Mouse (Mus musculus) stomach, embryonic 15.5 days (tissue): ENCODE data around the gene Hdac5. TPM values are rescaled to one million over a fixed set of nuclear protein-coding genes. Genes with fewer than 3 reads are reported as not detected.

ENCODE experiments used
- ATAC-seq: fragments of 200-750 bp; cut with Nextera tagmentation; 2 replicates; pipeline ENCODE4 v1.8.0; 2017; ENCODE audit warnings: low read depth, moderate number of reproducible peaks, moderate TSS enrichment; ENCODE audit not compliant: insufficient read depth, low FRiP score
- H3K27ac ChIP-seq: fragments of 300-500 bp; sonication (generic); 2 replicates; pipeline ENCODE4 v1.5.1; 2015; ENCODE audit warnings: mild to moderate bottlenecking, inconsistent platforms
- H3K27me3 ChIP-seq: fragments of 300-500 bp; sonication (generic); replicated peaks from 2 replicates; pipeline ENCODE4 v1.6.1; 2015; ENCODE audit warnings: inconsistent platforms
- H3K36me3 ChIP-seq: fragments of 300-500 bp; sonication (generic); 2 replicates; pipeline ENCODE4 v1.6.1; 2015; ENCODE audit warnings: inconsistent platforms
- H3K4me1 ChIP-seq: fragments of 300-500 bp; sonication (generic); 2 replicates; pipeline ENCODE4 v1.6.1; 2015; ENCODE audit warnings: inconsistent platforms
- H3K4me2 ChIP-seq: fragments of 300-500 bp; sonication (generic); 2 replicates; pipeline ENCODE4 v1.6.1; 2015; ENCODE audit warnings: mild to moderate bottlenecking, inconsistent platforms
- H3K4me3 ChIP-seq: fragments of 300-500 bp; sonication (generic); replicated peaks from 2 replicates; pipeline ENCODE4 v1.5.1; 2015; ENCODE audit warnings: inconsistent platforms
- H3K9ac ChIP-seq: fragments of 300-500 bp; sonication (generic); 2 replicates; pipeline ENCODE4 v1.6.1; 2015; ENCODE audit warnings: inconsistent platforms
- H3K9me3 ChIP-seq: fragments of 300-500 bp; sonication (generic); 2 replicates; pipeline ENCODE4 v1.6.1; 2016; ENCODE audit warnings: inconsistent platforms
- WGBS: fragments of 180-500 bp; shearing (Covaris S2); methylation state at CpG from one replicate; pipeline ENCODE4 v1.1.7; 2015; 5-methylcytosine and 5-hydroxymethylcytosine counted together
- polyA plus RNA-seq: library from polyadenylated mRNA; unstranded; fragments of >200 nt; fragmentation: Nextera tagmentation; extraction: Ambion mirVana; gene quantifications from 2 replicates; pipeline ENCODE4 v1.2.1, GENCODE M21; 2015

The Hdac5 gene
- polyA plus RNA-seq, 1 experiment from 2014 or later = 68.7 TPM

DNA sequence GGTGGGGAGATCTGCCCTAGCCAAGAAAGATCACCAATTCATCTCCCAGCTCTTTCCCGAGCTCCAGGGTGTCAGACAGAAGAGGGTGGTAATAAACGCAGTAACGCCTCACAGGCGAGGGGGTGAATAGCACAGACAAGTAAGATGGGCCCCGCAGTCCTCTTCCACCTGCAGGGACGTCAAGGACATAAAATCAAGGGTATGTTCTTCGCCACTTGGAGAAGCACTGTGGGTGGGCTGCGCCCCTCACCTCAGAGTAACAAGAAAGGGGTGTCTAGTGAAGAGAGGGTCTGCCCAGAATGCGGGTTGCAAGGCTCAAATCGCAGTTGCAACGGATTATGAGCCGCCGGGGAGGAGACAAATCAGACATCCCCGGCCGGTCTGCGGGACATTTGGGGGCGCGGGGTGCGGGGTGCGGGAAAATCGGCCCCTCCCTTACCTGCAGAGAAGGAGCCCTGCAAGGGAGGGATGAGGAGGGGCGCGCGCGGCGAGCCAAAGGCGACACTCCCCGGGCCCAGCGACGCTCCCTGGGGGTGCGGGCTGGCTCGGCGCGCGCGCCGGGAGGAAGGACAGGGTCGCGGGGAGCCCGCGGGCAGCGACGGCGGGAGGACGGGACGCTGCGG is 524 bp downstream of the Hdac5 start:
- WGBS = under 1% methylated on average over 29 of the region's 47 CpGs
- no peak for ATAC-seq

DNA sequence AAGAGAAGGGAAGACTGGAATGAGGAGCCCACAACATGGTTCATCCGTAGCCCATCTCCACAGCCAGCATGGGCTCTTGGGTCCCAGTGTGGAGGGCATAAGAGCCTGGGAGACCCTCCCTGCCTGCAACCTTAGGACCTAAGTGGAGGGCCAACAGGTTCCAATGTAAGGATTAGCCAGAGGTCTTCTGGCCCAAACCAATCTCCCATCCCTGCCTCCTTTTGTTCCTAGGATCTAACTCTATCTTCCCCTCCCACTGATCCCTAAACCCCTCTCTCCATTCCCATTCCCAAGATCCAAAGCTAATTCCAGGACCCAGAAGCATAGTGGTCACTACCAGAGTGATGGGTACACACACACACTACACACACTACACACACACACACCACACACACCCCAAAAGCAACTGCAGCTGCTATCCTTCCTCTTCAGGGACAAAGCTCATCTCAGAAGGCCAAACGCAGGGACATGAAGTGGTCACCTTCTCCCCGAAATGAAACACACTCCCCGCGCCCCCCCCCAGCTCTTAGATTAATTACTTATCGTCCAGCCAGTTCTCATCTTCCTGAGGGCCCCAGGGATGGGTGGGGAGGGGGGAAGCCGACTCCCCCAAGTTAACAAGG is 1.2 kb downstream of the Hdac5 start:
- Histone ChIP-seq H3K27ac (peak overlapping the region; percentile 87), H3K27me3 (no peaks in the 10 kb centered on the region), H3K4me3 (peak overlapping the region; percentile 75), H3K4me2 (peak overlapping the region; percentile 87), H3K9me3 (no peaks in the 10 kb centered on the region), H3K36me3 (no peaks in the 10 kb centered on the region), H3K9ac (peak overlapping the region; percentile 74; the same call in 1 of the 2 replicates), H3K4me1 (peaks cover 55% of the 10 kb centered on the region)
- 13% methylated on average over 7 of the region's 7 CpGs for WGBS
- no peak for ATAC-seq

More for the DNA sequence above, 524 bp downstream of the Hdac5 start:
- Histone ChIP-seq H3K27ac (peak overlapping the region; percentile 87), H3K4me2 (peak overlapping the region; percentile 87), H3K36me3 (no peaks in the 10 kb centered on the region), H3K27me3 (no peaks in the 10 kb centered on the region), H3K9ac (peak overlapping the region; percentile 74), H3K4me1 (peaks cover 49% of the 10 kb centered on the region), H3K4me3 (peak overlapping the region; percentile 75), H3K9me3 (no peaks in the 10 kb centered on the region)

DNA sequence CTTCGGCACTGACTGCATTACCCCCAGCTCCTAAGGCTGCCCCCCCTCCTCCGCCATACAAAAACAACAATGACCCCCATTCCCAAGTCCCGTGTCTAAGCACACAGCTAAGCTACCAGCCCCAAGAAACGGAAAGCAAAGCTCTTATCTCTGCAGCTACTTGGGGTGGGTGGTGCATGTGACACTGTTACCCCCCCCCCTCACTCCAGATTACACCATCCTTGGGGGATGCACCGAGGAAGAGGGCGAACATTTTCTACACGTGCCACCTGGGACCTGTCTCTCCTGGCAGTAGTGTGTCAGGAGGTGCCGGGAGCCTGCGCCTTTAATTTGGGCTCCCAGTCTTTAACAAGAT is 1.8 kb downstream of the Hdac5 start:
- WGBS = 24% methylated on average over 9 of the region's 9 CpGs
- no peak overlapping the region for H3K9ac ChIP-seq
- peak overlapping the region; percentile 87 for H3K27ac ChIP-seq
- no peak for ATAC-seq
- H3K9me3 ChIP-seq = no peaks in the 10 kb centered on the region
- peak overlapping the region; percentile 87 for H3K4me2 ChIP-seq
- H3K27me3 ChIP-seq = no peaks in the 10 kb centered on the region
- H3K36me3 ChIP-seq = no peaks in the 10 kb centered on the region; the same call in 1 of the 2 replicates
- H3K4me3 ChIP-seq = peak overlapping the region; percentile 75
- peaks cover 60% of the 10 kb centered on the region for H3K4me1 ChIP-seq

DNA sequence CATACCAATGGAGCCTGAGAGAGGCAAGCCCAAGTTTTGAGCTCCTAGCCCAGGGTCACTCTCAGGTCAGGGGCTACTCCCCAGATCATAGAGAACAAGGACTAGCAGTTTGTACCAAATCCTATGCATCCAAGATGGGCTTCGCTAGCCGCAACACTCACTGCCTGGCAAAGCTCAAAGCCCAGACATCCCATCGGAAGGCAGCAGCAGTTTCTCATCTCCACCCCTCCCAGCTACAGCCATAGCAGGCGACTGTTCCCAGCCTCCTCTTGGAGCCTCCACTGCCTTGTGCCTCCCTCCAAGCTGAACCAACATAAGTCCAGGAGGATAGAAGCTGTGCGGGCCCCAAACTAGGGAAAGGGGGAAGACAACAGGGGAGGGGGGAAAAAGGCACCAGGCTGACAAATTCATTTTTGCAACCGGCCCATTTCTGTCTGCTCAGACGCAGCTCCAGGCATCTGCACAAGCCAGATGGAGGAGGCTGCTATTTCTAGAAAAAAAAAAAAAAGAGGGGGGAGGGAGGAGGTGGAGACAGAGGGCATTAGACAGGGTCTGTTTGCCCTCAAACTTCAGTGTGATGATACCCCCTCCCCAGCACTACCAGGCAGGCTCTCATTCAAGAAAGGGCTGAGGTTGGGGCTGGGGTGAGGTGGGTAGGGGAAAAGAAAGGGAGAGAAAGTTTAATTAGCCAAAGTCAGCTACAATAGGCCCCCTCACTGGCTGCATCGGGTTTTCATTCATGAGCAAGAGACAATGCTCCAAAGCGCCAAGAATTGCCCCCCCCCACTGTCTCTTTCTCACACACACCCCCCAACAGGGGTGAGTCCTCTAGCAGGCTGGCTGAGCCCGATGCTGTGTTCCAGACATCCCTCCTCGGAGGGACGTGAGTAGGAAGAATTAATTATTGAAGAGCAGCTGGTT is 2.4 kb downstream of the Hdac5 start:
- Histone ChIP-seq H3K9ac (no peak overlapping the region), H3K4me3 (peak overlapping the region; percentile 75), H3K27me3 (no peaks in the 10 kb centered on the region), H3K9me3 (no peaks in the 10 kb centered on the region), H3K4me2 (peak overlapping the region; percentile 87), H3K27ac (peak overlapping the region; percentile 87), H3K4me1 (peaks cover 63% of the 10 kb centered on the region), H3K36me3 (no peaks in the 10 kb centered on the region; the same call in 1 of the 2 replicates)
- WGBS = 26% methylated on average over 12 of the region's 12 CpGs
- no peak for ATAC-seq

DNA sequence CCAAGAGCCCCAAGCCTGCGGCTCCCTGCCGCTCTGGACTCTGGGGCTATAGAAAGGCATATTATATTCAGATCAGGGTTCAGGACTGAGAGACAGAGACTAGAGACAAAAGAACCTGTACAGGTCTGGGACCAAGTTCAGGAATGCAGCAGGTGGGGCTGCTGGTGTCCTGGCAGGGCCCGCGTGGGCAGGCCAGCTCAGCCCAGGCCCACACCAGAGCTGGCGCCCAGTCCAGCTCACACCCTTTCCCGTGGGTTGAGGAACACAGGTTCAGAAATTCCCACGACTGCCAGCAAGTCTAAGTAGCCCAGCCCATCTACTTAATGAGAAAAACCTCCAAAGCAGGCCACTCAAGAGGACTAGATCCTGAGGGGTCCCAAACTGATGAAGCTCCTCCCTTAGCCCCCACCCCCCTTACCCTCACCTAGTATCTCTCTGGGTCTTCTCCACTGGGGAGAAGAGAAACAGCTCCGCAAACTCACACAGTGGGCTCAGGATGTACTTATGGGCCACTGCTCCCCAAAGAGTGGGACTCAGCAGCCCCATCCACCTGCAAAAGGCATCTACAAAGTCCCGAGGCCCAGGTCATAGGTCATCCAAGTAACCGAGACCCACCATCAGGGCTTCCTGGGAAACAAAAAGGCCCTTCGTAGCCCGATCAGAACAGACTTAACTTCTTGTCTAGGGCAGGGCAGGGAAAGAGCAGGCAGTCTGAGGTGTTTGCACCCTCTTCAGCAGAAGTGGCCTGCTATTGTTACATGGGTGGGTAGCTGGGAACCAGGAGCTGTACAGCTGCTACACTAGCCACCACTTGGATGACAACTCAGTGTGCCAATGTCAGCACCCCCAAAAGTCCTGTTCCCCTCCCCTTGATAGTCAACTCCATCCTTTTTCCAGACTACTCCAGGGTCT is 3.6 kb downstream of the Hdac5 start:
- WGBS = 69% methylated on average over 12 of the region's 12 CpGs

DNA sequence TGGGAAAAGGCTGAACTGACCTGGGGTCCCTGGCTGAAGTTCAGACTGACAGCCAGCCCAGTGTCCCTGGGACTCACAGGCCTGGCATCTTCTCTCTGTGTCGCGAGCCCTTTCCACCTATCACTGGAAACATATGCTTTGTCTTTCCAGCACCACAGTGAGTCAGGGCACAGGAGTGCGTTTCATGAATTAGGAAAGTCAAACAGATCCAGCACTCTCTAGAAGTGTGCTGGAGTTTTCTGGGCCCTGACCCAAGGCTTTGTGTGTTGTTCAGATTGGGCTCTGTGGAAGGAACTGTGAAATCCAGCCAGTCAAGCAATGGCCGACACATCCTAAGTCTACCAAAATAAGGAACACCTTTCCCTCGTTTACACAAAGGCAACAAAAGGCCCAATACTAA is 4.7 kb downstream of the Hdac5 start:
- H3K9me3 ChIP-seq = no peaks in the 10 kb centered on the region
- no peak overlapping the region for H3K9ac ChIP-seq
- 0 out of 2 replicates have a peak overlapping the region, but pooled peaks have one; percentile 28 for H3K27ac ChIP-seq
- no peak overlapping the region for H3K4me2 ChIP-seq
- 57% methylated on average over 5 of the region's 5 CpGs for WGBS
- H3K4me1 ChIP-seq = peaks cover 67% of the 10 kb centered on the region
- H3K4me3 ChIP-seq = no peak overlapping the region
- H3K36me3 ChIP-seq = no peaks in the 10 kb centered on the region; the same call in 1 of the 2 replicates
- ATAC-seq = no peak
- H3K27me3 ChIP-seq = no peaks in the 10 kb centered on the region

More for the DNA sequence above, 3.6 kb downstream of the Hdac5 start:
- no peak overlapping the region for H3K4me3 ChIP-seq
- H3K9me3 ChIP-seq = no peaks in the 10 kb centered on the region
- no peaks in the 10 kb centered on the region for H3K27me3 ChIP-seq
- H3K9ac ChIP-seq = no peak overlapping the region
- no peak for ATAC-seq
- H3K4me2 ChIP-seq = no peak overlapping the region
- no peaks in the 10 kb centered on the region; the same call in 1 of the 2 replicates for H3K36me3 ChIP-seq
- no peak overlapping the region for H3K27ac ChIP-seq
- peaks cover 63% of the 10 kb centered on the region for H3K4me1 ChIP-seq

DNA sequence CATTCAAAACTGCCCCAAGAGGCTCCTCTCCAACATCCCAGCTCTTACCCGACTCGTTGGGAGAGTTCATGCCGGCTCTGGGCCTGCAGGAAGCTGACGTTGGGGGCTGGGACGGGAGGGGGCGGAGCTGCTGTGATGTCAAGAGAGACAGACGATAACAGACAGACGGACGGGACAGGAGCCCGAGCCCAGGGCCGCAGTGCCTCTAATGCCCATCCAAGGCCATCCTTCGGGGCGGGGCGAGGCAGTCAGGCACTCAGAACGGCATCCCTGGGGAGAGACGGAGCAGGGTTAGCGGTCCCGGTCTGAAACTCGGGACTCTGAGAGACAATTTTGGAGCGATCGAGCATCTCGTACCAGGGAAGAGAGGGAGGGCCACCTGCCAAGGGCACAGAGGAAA is 5.3 kb downstream of the Hdac5 start:
- Histone ChIP-seq H3K4me2 (peak overlapping the region; percentile 46), H3K27me3 (no peaks in the 10 kb centered on the region), H3K27ac (0 out of 2 replicates have a peak overlapping the region, but pooled peaks have one; percentile 28), H3K4me1 (peaks cover 73% of the 10 kb centered on the region), H3K4me3 (no peak overlapping the region; the same call in 1 of the 2 replicates), H3K9me3 (no peaks in the 10 kb centered on the region), H3K9ac (no peak overlapping the region), H3K36me3 (no peaks in the 10 kb centered on the region; the same call in 1 of the 2 replicates)
- no peak for ATAC-seq
- 17% methylated on average over 22 of the region's 22 CpGs for WGBS

DNA sequence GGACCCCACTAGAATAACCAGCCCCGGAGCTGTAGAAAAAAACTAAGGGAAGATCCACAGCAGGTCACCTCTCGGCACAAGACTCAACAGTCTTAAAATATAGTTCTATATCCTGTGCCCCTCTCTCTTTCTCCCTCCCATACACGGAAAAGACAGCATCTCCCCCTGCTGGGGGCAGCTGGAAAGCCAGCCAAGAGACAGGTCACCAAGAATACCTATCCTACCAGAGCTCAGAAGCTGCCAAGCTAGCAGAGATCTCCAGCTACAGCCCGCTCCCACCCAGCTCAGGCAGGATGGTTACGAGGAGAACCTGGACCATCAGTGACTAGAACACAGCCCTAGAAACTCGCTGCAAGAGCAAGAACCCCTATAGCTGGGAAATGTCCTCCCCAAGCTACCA is 6.8 kb downstream of the Hdac5 start:
- Histone ChIP-seq H3K27ac (no peak overlapping the region), H3K9me3 (no peaks in the 10 kb centered on the region), H3K9ac (no peak overlapping the region), H3K27me3 (no peaks in the 10 kb centered on the region), H3K36me3 (no peaks in the 10 kb centered on the region; the same call in 1 of the 2 replicates), H3K4me3 (no peak overlapping the region), H3K4me2 (no peak overlapping the region), H3K4me1 (peaks cover 73% of the 10 kb centered on the region)
- 30% methylated on average over 6 of the region's 6 CpGs for WGBS
- no peak for ATAC-seq

DNA sequence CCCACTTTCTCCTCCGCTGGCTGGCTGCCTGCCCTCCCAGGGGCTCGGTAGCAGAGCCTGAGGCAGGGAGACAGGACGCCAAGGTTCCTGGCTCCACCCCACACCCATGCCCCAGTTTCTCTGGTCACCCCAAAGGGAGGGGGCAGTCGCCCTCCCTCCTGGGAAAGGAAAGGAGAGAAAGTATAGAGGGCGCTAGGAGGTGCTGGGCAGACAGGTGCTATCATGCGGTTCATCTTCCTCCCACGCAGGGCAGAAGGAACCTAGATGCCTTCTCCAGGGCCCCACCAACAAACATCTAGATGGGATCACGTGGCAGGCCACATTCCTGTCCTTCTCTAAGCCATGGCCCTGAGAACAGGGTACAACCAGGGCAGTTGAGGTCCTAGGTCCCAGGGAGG is 8.0 kb downstream of the Hdac5 start:
- H3K27ac ChIP-seq = no peak overlapping the region
- no peak for ATAC-seq
- peaks cover 73% of the 10 kb centered on the region for H3K4me1 ChIP-seq
- no peaks in the 10 kb centered on the region for H3K27me3 ChIP-seq
- 73% methylated on average over 8 of the region's 8 CpGs for WGBS
- no peaks in the 10 kb centered on the region; the same call in 1 of the 2 replicates for H3K36me3 ChIP-seq
- H3K4me2 ChIP-seq = no peak overlapping the region
- H3K4me3 ChIP-seq = no peak overlapping the region
- H3K9ac ChIP-seq = no peak overlapping the region
- H3K9me3 ChIP-seq = no peaks in the 10 kb centered on the region

DNA sequence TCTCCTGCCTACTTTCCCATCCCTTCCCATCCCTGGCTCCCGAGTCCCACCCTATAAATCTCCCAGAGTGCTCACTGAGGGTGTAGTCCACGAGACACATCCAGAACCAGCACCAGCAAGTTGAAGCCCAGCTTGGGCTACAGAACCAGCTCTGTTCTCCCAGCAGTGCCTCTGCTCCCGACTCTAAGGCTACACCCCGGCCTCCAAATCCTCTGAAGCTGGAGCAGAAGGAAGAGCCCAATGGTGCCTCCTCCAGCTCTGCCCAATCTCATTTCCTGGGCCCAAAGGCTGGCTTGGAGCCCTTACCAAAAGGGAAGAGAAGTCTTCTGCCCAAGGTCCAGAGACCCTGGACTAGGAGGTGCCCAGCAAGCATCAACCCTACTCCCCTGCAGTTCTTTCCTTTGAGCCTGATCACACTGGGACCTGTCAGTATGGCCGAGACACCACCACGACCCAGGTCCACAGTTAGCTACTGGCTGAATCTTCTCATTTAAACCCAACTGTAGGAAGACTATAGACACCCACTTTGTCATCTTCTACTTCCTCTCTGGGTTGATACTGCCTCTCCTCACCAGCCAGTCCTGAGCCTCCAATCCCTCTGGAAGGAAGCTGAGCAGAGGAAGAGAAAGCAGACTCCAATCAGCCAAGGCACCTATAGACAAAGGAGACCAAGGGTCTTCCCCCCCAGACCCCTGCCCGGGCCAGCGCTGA is 8.6 kb downstream of the Hdac5 start:
- Histone ChIP-seq H3K9me3 (no peaks in the 10 kb centered on the region), H3K9ac (no peak overlapping the region), H3K4me2 (no peak overlapping the region), H3K36me3 (no peaks in the 10 kb centered on the region; the same call in 1 of the 2 replicates), H3K4me3 (no peak overlapping the region), H3K27me3 (no peaks in the 10 kb centered on the region), H3K4me1 (peaks cover 71% of the 10 kb centered on the region), H3K27ac (no peak overlapping the region; the same call in 1 of the 2 replicates)
- 79% methylated on average over 8 of the region's 8 CpGs for WGBS
- ATAC-seq = no peak
